Mouse (Mus musculus): ENCODE data around the gene Arhgef19.

- TF ChIP-seq CTCF (IDR thresholded peaks at IDR 0.05; ENCODE audit: low read depth) = peak; percentile 99
- no peak for TF ChIP-seq EP300 (IDR thresholded peaks at IDR 0.05; ENCODE audit: low read depth)
Observed at GRCm38 (mm10) chr4:141273296-141273695, 34.0 kb downstream of the Arhgef19 start.
